Mouse (Mus musculus): ENCODE measurements around the gene Pgbd5. TPM values are rescaled to one million over a fixed set of nuclear protein-coding genes. Genes with fewer than 3 reads are reported as not detected.

Gene Pgbd5
- total and polyA plus RNA-seq, 3 experiments: 0.89 to 3.9 (median 3.1) TPM

- TF ChIP-seq PAX5 (IDR thresholded peaks at IDR 0.05; ENCODE audit: low read length) (no peak), EP300 (IDR thresholded peaks at IDR 0.05; ENCODE audit: low read length) (no peak), MAX (IDR thresholded peaks at IDR 0.05; ENCODE audit: low read length) (no peak), USF2 (conservative IDR thresholded peaks at IDR 0.05; ENCODE audit: low read depth, low read length) (no peak), CHD2 (IDR thresholded peaks at IDR 0.05; ENCODE audit: low read length) (no peak), MXI1 (IDR thresholded peaks at IDR 0.05; ENCODE audit: low read depth, low read length) (no peak), TBP (conservative IDR thresholded peaks at IDR 0.05; ENCODE audit: low read depth, low read length) (no peak), RCOR1 (conservative IDR thresholded peaks at IDR 0.05; ENCODE audit: low read depth, low read length) (no peak), CTCF (conservative IDR thresholded peaks at IDR 0.05 in 1 of 2, IDR thresholded peaks at IDR 0.05 in 1 of 2; ENCODE audit: low read depth in 2 of 2, low read length in 2 of 2) (no peak), RAD21 (IDR thresholded peaks at IDR 0.05; ENCODE audit: low read depth, low read length) (no peak), IRF4 (IDR thresholded peaks at IDR 0.05; ENCODE audit: low read depth, low read length) (no peak), JUN (IDR thresholded peaks at IDR 0.05; ENCODE audit: insufficient read depth, low read depth, low read length) (no peak), ETS1 (conservative IDR thresholded peaks at IDR 0.05; ENCODE audit: low read depth, low read length) (no peak), SIN3A (IDR thresholded peaks at IDR 0.05; ENCODE audit: low read length) (no peak), ZKSCAN1 (IDR thresholded peaks at IDR 0.05; ENCODE audit: borderline replicate concordance, low read depth, low read length) (no peak), NRF1 (IDR thresholded peaks at IDR 0.05; ENCODE audit: low read depth, low read length) (no peak)
- peaks cover 15 to 80% of the 10 kb centered on the region in 2 experiments for H3K36me3 ChIP-seq (replicated peaks in 1 of 2; ENCODE audit: control insufficient read depth in 1 of 2, insufficient read depth in 1 of 2, low read length in 1 of 2)
- DNase-seq (ENCODE audit: extremely low read depth): no peak
- no peak overlapping the region for H3K4me3 ChIP-seq (replicated peaks in 1 of 3; ENCODE audit: low read depth in 2 of 3, low read length in 2 of 3, poor library complexity in 1 of 3)
- no peak overlapping the region for H3K4me2 ChIP-seq (ENCODE audit: insufficient read depth, low read depth, poor library complexity, severe bottlenecking)
- no peak overlapping the region for H3K27ac ChIP-seq (ENCODE audit: insufficient read depth, low read depth)
- H3K9me3 ChIP-seq (replicated peaks; ENCODE audit: low read length): no peaks in the 10 kb centered on the region
- no peaks in the 10 kb centered on the region for H3K79me2 ChIP-seq (replicated peaks; ENCODE audit: control insufficient read depth, extremely low read depth, insufficient read depth, poor library complexity, severe bottlenecking)
- peaks cover 0 to 28% of the 10 kb centered on the region in 2 experiments; a peak in 2 of 4 replicates for H3K4me1 ChIP-seq (ENCODE audit: control insufficient read depth in 1 of 2, insufficient read depth in 2 of 2)
- in situ Hi-C loops (cut with MboI; ENCODE audit: low pct_ligation_motif_present, low pct_unique_long_range_greater_than_20kb, low sequenced_read_pairs) (no loop called here), dilution Hi-C loops (cut with MboI; ENCODE audit: extremely low pct_ligation_motif_present, extremely low pct_unique_long_range_greater_than_20kb, low sequenced_read_pairs) (no loop called here)
- no peaks in the 10 kb centered on the region for H3K27me3 ChIP-seq (replicated peaks)
- no peak overlapping the region for H3K9ac ChIP-seq (ENCODE audit: insufficient read depth, low read depth)
Observed at GRCm38 (mm10) chr8:124319316-124319652, 120.2 kb downstream of the Pgbd5 start.

Other genes starting within 250 kb of the Pgbd5 start
- gene Galnt2, start 208.3 kb downstream of the Pgbd5 start, total RNA-seq (2012; rRNA removed): 23.6 and 25.9 TPM in 2 replicates
- 18.6 and 23.2 TPM in 2 replicates for gene Galnt2, start 208.3 kb downstream of the Pgbd5 start, total RNA-seq (2014; rRNA removed)
- gene Galnt2, start 208.3 kb downstream of the Pgbd5 start, polyA plus RNA-seq (2012; ENCODE audit: insufficient read length, low read depth): 21.9 and 27.3 TPM in 2 replicates
- gene Cog2, start 81.1 kb upstream of the Pgbd5 start, total RNA-seq (2012; rRNA removed): 53.1 and 56.7 TPM in 2 replicates
- 37.7 and 41.8 TPM in 2 replicates for gene Cog2, start 81.1 kb upstream of the Pgbd5 start, total RNA-seq (2014; rRNA removed)
- gene Cog2, start 81.1 kb upstream of the Pgbd5 start, polyA plus RNA-seq (2012; ENCODE audit: insufficient read length, low read depth): 55.5 and 62.6 TPM in 2 replicates
- not detected in 2 replicates for gene Agt, start 130.0 kb upstream of the Pgbd5 start, total RNA-seq (2012; rRNA removed)
- not detected in 2 replicates for gene Agt, start 130.0 kb upstream of the Pgbd5 start, total RNA-seq (2014; rRNA removed)
- gene Agt, start 130.0 kb upstream of the Pgbd5 start, polyA plus RNA-seq (2012; ENCODE audit: insufficient read length, low read depth): not detected in 2 replicates
- gene Capn9, start 136.5 kb upstream of the Pgbd5 start, total RNA-seq (2012; rRNA removed): not detected in 2 replicates
- not detected in 2 replicates for gene Capn9, start 136.5 kb upstream of the Pgbd5 start, total RNA-seq (2014; rRNA removed)
- 0.10 TPM in 1 of 2 replicates, not detected in the other for gene Capn9, start 136.5 kb upstream of the Pgbd5 start, polyA plus RNA-seq (2012; ENCODE audit: insufficient read length, low read depth)
- gene 2310022B05Rik, start 223.7 kb upstream of the Pgbd5 start, total RNA-seq (2012; rRNA removed): 3.4 and 5.7 TPM in 2 replicates
- 2.2 and 3.2 TPM in 2 replicates for gene 2310022B05Rik, start 223.7 kb upstream of the Pgbd5 start, total RNA-seq (2014; rRNA removed)
- 7.1 and 7.8 TPM in 2 replicates for gene 2310022B05Rik, start 223.7 kb upstream of the Pgbd5 start, polyA plus RNA-seq (2012; ENCODE audit: insufficient read length, low read depth)

All from CH12.LX (cell line).